Mouse (Mus musculus) ES-E14 (cell line): ENCODE measurements around the gene Pla2g12a.

Experiments
- MAFK ChIP-seq: IDR thresholded peaks from 2 replicates; pipeline ENCODE4 v1.6.1; 2014; ENCODE audit warnings: mild to moderate bottlenecking, low read depth, low read length, inconsistent platforms; ENCODE audit not compliant: insufficient read depth
- ZNF384 ChIP-seq: IDR thresholded peaks from 2 replicates; pipeline ENCODE4 v1.6.1; 2012; ENCODE audit warnings: low read depth, low read length, inconsistent platforms

DNA sequence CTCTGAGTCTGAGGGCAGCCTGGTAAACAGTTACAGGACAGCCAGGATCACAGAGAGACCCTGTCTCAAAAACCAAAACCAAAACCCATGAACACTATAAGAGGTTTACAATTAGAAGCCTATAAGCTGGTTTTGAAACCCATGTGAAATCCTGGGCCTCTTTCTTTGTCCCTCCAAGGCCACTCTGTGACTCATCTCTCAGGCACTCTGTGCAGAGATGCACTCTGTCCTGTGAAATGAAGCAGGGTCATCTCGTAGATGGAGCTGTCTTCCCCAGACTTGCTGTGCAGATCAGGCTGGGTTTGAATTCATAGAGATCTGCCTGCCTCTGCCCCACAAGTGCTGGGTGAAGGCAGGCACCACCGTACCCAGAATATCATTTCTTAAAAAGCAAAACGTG, 39.0 kb downstream of the Pla2g12a start:
- TF ChIP-seq ZNF384 (no peak), MAFK (no peak)
